Mouse (Mus musculus) stomach, embryonic 16.5 days (tissue): ENCODE data around the gene Ly6g6d. TPM values are rescaled to one million over a fixed set of nuclear protein-coding genes. Genes with fewer than 3 reads are reported as not detected.

ENCODE experiments used
- ATAC-seq: fragments of 200-750 bp; cut with Nextera tagmentation; 2 replicates; pipeline ENCODE4 v1.8.0; 2017; ENCODE audit warnings: moderate number of reproducible peaks, moderate TSS enrichment; ENCODE audit not compliant: insufficient read depth, low FRiP score
- H3K27ac ChIP-seq: fragments of 300-500 bp; sonication (generic); 2 replicates; pipeline ENCODE4 v1.5.1; 2014; ENCODE audit warnings: low read length
- H3K27me3 ChIP-seq: fragments of 300-500 bp; sonication (generic); 2 replicates; pipeline ENCODE4 v1.6.1; 2014; ENCODE audit warnings: low read length, control low read depth, mixed read lengths; ENCODE audit not compliant: control insufficient read depth, insufficient read depth
- H3K36me3 ChIP-seq: fragments of 300-500 bp; sonication (generic); 2 replicates; pipeline ENCODE4 v1.6.1; 2014; ENCODE audit warnings: low read length; ENCODE audit not compliant: control insufficient read depth, insufficient read depth
- H3K4me1 ChIP-seq: fragments of 300-500 bp; sonication (generic); 2 replicates; pipeline ENCODE4 v1.6.1; 2014; ENCODE audit warnings: low read length, control low read depth, mixed read lengths; ENCODE audit not compliant: control insufficient read depth, insufficient read depth
- H3K4me2 ChIP-seq: fragments of 300-500 bp; sonication (generic); 2 replicates; pipeline ENCODE4 v1.6.1; 2014; ENCODE audit warnings: low read depth, low read length, mixed read lengths
- H3K4me3 ChIP-seq: fragments of 300-500 bp; sonication (generic); replicated peaks from 2 replicates; pipeline ENCODE4 v1.5.1; 2014; ENCODE audit warnings: mild to moderate bottlenecking, low read length
- H3K9ac ChIP-seq: fragments of 300-500 bp; sonication (generic); 2 replicates; pipeline ENCODE4 v1.6.1; 2014; ENCODE audit warnings: low read length
- H3K9me3 ChIP-seq: fragments of 300-500 bp; sonication (generic); replicated peaks from 2 replicates; pipeline ENCODE4 v1.6.1; 2016; ENCODE audit warnings: low read length, control low read depth; ENCODE audit not compliant: control insufficient read depth
- WGBS: fragments of 180-500 bp; shearing (Covaris S2); extraction: QIAGEN DNeasy Blood & Tissue Kit; methylation state at CpG from one replicate; pipeline ENCODE4 v1.1.7; 2014; 5-methylcytosine and 5-hydroxymethylcytosine counted together
- polyA plus RNA-seq: library from polyadenylated mRNA; unstranded; fragments of >200 nt; fragmentation: Nextera tagmentation; extraction: Ambion mirVana; gene quantifications from 2 replicates; pipeline ENCODE4 v1.2.1, GENCODE M21; 2015

Gene Ly6g6d
- polyA plus RNA-seq, 1 experiment from 2014 or later = 3.2 TPM

DNA sequence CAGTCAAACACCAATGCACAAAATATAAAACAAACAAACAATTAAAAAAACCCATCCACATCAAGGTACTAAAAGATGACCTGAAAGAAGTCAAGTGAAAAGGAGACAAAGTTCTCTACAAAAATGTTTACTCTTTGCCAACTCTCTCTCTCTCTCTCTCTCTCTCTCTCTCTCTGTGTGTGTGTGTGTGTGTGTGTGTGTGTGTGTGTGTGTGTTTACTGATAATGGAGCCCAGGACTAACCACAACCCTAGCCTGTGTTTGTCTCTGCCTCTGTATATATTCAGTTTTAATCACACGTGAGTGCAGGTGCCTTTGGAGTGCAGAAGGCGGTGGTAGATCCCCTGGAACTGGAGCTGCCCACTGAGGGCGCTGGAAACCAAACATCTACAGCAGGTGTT lies 20.8 kb downstream of the Ly6g6d start:
- 60% methylated on average over 3 of the region's 3 CpGs for WGBS
- Histone ChIP-seq H3K4me1 (peaks cover 31% of the 10 kb centered on the region), H3K36me3 (peaks cover 31% of the 10 kb centered on the region), H3K4me2 (no peak overlapping the region), H3K27me3 (no peaks in the 10 kb centered on the region), H3K4me3 (no peak overlapping the region), H3K9ac (no peak overlapping the region), H3K27ac (no peak overlapping the region), H3K9me3 (no peaks in the 10 kb centered on the region)
- ATAC-seq = no peak

- Histone ChIP-seq H3K27me3 (no peaks in the 10 kb centered on the region), H3K4me2 (no peak overlapping the region), H3K4me3 (no peak overlapping the region), H3K9me3 (no peaks in the 10 kb centered on the region), H3K27ac (no peak overlapping the region), H3K4me1 (peaks cover 24% of the 10 kb centered on the region), H3K9ac (no peak overlapping the region), H3K36me3 (peaks cover 23% of the 10 kb centered on the region)
- no peak for ATAC-seq
- WGBS = 86% methylated on average over 7 of the region's 7 CpGs
Observed at GRCm38 (mm10) chr17:35055691-35056495, 22.0 kb downstream of the Ly6g6d start.

DNA sequence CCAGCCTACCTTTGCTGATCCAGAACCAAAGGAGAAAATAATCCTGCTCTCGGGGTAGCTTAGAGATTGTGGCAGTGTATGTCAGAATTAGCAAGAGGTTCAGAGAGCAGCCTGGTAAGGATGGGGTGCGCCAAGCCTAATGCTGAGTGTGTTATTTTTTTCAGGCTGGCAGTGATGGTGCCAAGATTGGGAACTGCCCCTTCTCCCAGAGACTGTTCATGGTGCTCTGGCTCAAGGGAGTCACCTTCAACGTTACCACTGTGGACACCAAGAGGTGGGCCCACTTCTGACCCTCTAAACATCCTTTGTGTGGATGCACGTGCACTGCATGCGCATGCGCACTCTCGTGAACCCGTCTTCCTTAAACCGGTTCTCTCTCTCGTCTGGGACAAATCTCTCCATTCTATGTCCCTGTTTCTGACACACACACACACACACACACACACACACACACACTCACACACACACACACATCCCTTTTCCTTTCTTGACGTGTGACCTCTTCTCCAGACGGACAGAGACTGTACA lies 25.5 kb downstream of the Ly6g6d start:
- peak overlapping the region; percentile 88 for H3K4me3 ChIP-seq
- no peaks in the 10 kb centered on the region for H3K9me3 ChIP-seq
- H3K27ac ChIP-seq = peak overlapping the region; percentile 99
- peak overlapping the region; percentile 96 for H3K9ac ChIP-seq
- peaks cover 36% of the 10 kb centered on the region for H3K4me1 ChIP-seq
- H3K36me3 ChIP-seq = peaks cover 19% of the 10 kb centered on the region
- no peak for ATAC-seq
- no peaks in the 10 kb centered on the region for H3K27me3 ChIP-seq
- 74% methylated on average over 12 of the region's 12 CpGs for WGBS
- peak overlapping the region; percentile 67 for H3K4me2 ChIP-seq

- Histone ChIP-seq H3K4me3 (peak overlapping the region; percentile 88), H3K27me3 (no peaks in the 10 kb centered on the region), H3K4me2 (peak overlapping the region; percentile 67), H3K36me3 (peaks cover 17% of the 10 kb centered on the region), H3K9me3 (no peaks in the 10 kb centered on the region), H3K27ac (peak overlapping the region; percentile 99), H3K4me1 (peaks cover 43% of the 10 kb centered on the region), H3K9ac (peak overlapping the region; percentile 96)
- WGBS = under 1% methylated on average over 21 of the region's 21 CpGs
- peak; percentile 73 for ATAC-seq
Observed at GRCm38 (mm10) chr17:35051156-35052086, 26.4 kb downstream of the Ly6g6d start.

- Histone ChIP-seq H3K4me1 (peaks cover 50% of the 10 kb centered on the region), H3K9me3 (no peaks in the 10 kb centered on the region), H3K27ac (peak overlapping the region; percentile 99), H3K36me3 (peaks cover 17% of the 10 kb centered on the region), H3K9ac (peak overlapping the region; percentile 96), H3K4me2 (peak overlapping the region; percentile 67), H3K27me3 (no peaks in the 10 kb centered on the region), H3K4me3 (peak overlapping the region; percentile 88)
- WGBS = under 1% methylated on average over 27 of the region's 27 CpGs
- peak; percentile 12; the same call in 1 of the 2 replicates for ATAC-seq
Observed at GRCm38 (mm10) chr17:35050126-35050750, 27.6 kb downstream of the Ly6g6d start.

GRCm38 (mm10) chr17:35049561-35050016 lies 28.3 kb downstream of the Ly6g6d start, which contains the start of gene Clic1:
Gene Clic1 (plus strand): TSS chr17:35049966.
- peaks cover 55% of the 10 kb centered on the region for H3K4me1 ChIP-seq
- peak within 1 kb of the TSS; percentile 99 for H3K27ac ChIP-seq
- H3K36me3 ChIP-seq = peaks cover 17% of the 10 kb centered on the region
- peak within 1 kb of the TSS; percentile 88 for H3K4me3 ChIP-seq
- H3K9ac ChIP-seq = peak within 1 kb of the TSS; percentile 96
- peak; percentile 31 for ATAC-seq
- WGBS = 2% methylated on average over 11 of the region's 11 CpGs
- peak within 1 kb of the TSS; percentile 67 for H3K4me2 ChIP-seq
- H3K9me3 ChIP-seq = no peaks in the 10 kb centered on the region
- H3K27me3 ChIP-seq = no peaks in the 10 kb centered on the region

DNA sequence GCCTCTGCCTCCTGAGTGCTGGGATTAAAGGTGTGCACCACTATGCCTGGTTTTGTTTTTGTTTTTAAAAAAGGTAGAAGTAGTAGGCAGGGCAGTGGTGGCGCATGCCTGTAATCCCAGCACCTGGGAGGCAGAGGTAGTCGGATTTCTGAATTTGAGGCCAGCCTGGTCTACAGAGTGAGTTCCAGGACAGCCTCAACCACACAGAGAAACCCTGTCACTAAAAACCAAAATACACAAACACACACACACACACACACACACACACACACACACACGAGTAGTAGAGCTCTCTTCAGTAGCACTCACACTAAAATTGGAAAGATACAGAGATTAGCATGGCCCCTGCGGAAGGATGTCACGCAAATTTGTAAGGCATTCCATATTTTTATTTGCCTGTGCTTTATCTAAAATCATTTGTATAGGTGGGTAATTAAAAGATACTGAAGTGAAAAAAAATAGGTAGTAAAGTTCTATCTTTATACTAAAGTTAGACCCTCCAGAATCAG lies 28.9 kb downstream of the Ly6g6d start:
- H3K4me1 ChIP-seq = peaks cover 56% of the 10 kb centered on the region
- peak overlapping the region; percentile 67 for H3K4me2 ChIP-seq
- no peak overlapping the region for H3K9ac ChIP-seq
- no peaks in the 10 kb centered on the region for H3K9me3 ChIP-seq
- peak overlapping the region; percentile 99 for H3K27ac ChIP-seq
- peak overlapping the region; percentile 88; the same call in 1 of the 2 replicates for H3K4me3 ChIP-seq
- no peak for ATAC-seq
- peaks cover 11% of the 10 kb centered on the region for H3K36me3 ChIP-seq
- H3K27me3 ChIP-seq = no peaks in the 10 kb centered on the region
- WGBS = 63% methylated on average over 5 of the region's 5 CpGs

DNA sequence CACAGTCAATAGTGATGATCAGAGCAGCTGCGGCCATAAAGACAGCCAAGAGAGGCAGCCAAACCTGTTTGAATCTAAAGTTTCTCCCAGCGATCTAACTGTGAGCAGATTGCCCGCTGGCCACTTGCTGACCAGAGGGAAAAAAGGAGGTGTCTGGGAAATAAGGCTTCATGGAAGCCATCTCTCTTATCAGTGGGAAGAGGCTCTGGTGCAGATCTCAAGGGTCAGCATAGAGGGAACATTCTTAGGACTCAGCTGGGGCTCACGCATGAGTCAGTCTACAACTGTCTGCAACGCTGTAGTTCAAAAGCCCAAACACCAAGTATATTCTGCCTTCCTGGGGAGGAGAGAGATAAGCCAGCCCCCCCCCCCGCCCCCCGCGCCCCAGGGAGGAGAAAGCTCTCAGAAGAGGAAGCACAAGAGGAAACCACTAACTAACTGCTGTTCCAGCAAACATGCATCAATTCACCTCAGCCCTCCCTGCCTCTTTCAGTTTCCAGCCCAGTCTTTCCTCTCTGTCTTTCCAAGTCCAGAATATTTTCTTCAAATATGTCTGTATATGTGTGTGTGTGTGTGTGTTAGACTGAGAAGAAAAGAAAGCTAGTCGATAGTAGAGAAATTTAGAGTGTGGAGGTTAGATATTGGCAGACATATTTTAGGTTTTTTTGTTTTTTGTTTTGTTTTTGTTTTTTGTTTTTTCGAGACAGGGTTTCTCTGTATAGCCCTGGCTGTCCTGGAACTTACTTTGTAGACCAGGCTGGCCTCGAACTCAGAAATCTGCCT lies 29.5 kb downstream of the Ly6g6d start:
- Histone ChIP-seq H3K36me3 (peaks cover 7% of the 10 kb centered on the region; the same call in 1 of the 2 replicates), H3K27ac (peak overlapping the region; percentile 99), H3K4me3 (0 out of 2 replicates have a peak overlapping the region, but pooled peaks have one; percentile 3), H3K27me3 (no peaks in the 10 kb centered on the region), H3K9me3 (no peaks in the 10 kb centered on the region), H3K4me2 (peak overlapping the region; percentile 100), H3K9ac (peak overlapping the region; percentile 28), H3K4me1 (peaks cover 60% of the 10 kb centered on the region)
- WGBS = 30% methylated on average over 11 of the region's 11 CpGs
- no peak for ATAC-seq
